Mouse (Mus musculus) embryo, embryonic 10 days (tissue): Measurements from ENCODE around the gene Slc35f1.

Source experiments
- DNase-seq: peaks from one replicate; pipeline ENCODE4 v3.0.0-alpha.2; 2015; ENCODE audit warnings: low spot score

Gene Slc35f1

GRCm38 (mm10) chr10:52932159-52932558 lies 241.8 kb downstream of the Slc35f1 start:
- no peak for DNase-seq

- no peak for DNase-seq
Measured at GRCm38 (mm10) chr10:52934615-52935014, 244.3 kb downstream of the Slc35f1 start.

GRCm38 (mm10) chr10:52940111-52940830 lies 249.9 kb downstream of the Slc35f1 start:
- DNase-seq: no peak

GRCm38 (mm10) chr10:52940831-52941216 lies 250.5 kb downstream of the Slc35f1 start:
- DNase-seq: no peak

- no peak for DNase-seq
Measured at GRCm38 (mm10) chr10:52952581-52952980, 262.2 kb downstream of the Slc35f1 start.

- DNase-seq: no peak
Measured at GRCm38 (mm10) chr10:52956728-52957127, 266.4 kb downstream of the Slc35f1 start.

GRCm38 (mm10) chr10:52979251-52979650 lies 288.9 kb downstream of the Slc35f1 start:
- DNase-seq: no peak

GRCm38 (mm10) chr10:52982836-52983235 lies 292.5 kb downstream of the Slc35f1 start:
- no peak for DNase-seq

- no peak for DNase-seq
Measured at GRCm38 (mm10) chr10:52992246-52992645, 301.9 kb downstream of the Slc35f1 start.

GRCm38 (mm10) chr10:52996886-52997285 lies 306.6 kb downstream of the Slc35f1 start:
- no peak for DNase-seq

- no peak for DNase-seq
Measured at GRCm38 (mm10) chr10:53001136-53001535, 310.8 kb downstream of the Slc35f1 start.

- peak; percentile 49 for DNase-seq
Measured at GRCm38 (mm10) chr10:53006229-53007190, 316.2 kb downstream of the Slc35f1 start.

- peak; percentile 6 for DNase-seq
Measured at GRCm38 (mm10) chr10:53013878-53014277, 323.5 kb downstream of the Slc35f1 start.

- DNase-seq: peak; percentile 32
Measured at GRCm38 (mm10) chr10:53028454-53028853, 338.1 kb downstream of the Slc35f1 start.

GRCm38 (mm10) chr10:53035202-53035601 lies 344.9 kb downstream of the Slc35f1 start:
- DNase-seq: no peak

- DNase-seq: no peak
Measured at GRCm38 (mm10) chr10:53045931-53046330, 355.6 kb downstream of the Slc35f1 start.

- no peak for DNase-seq
Measured at GRCm38 (mm10) chr10:53052521-53052920, 362.2 kb downstream of the Slc35f1 start.

GRCm38 (mm10) chr10:53060745-53061144 lies 370.4 kb downstream of the Slc35f1 start:
- no peak for DNase-seq

GRCm38 (mm10) chr10:53062741-53063140 lies 372.4 kb downstream of the Slc35f1 start:
- no peak for DNase-seq

GRCm38 (mm10) chr10:53087811-53088210 lies 397.5 kb downstream of the Slc35f1 start:
- DNase-seq: peak; percentile 42

GRCm38 (mm10) chr10:53091525-53091924 lies 401.2 kb downstream of the Slc35f1 start:
- no peak for DNase-seq

- no peak for DNase-seq
Measured at GRCm38 (mm10) chr10:53096446-53096845, 406.1 kb downstream of the Slc35f1 start.

- no peak for DNase-seq
Measured at GRCm38 (mm10) chr10:53100881-53101280, 410.5 kb downstream of the Slc35f1 start.
